Comparison of ENCODE assay signal across 46 mouse cellular contexts in the genomic region with DNA sequence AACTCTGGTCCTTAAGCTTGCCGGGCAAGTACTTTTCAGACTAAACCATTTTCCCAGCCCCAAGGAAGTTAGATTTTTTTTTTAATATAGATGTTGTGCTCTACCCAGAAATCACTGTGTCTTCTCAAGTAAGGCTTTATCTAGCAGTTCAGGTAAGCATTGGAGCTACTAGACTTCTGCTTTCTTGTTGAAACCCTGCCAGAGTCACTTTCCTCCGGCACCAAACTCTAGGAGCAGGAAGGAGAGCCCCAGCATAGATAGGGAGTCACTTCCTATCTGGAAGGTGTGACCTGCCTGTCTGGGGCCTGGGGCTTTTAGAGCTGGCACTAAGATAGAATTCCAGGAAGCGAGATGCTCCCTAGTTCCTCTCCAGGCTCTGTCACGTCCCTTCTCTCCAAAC. TPM values are rescaled to one million over a fixed set of nuclear protein-coding genes. Genes with fewer than 3 reads are reported as not detected.
"Had no signal": no experiment of that assay in that cellular context is flagged by ENCODE, and none has a peak within 500 bp of the region (broad histone marks: within the 10 kb centered on the region; RNA-seq: fewer than 3 reads in every experiment).

No protein-coding gene starts in this region.

- H3K9me3 ChIP-seq: limb, embryonic 10.5 days; limb, embryonic 12.5 days; limb, embryonic 13.5 days; limb, embryonic 15.5 days; liver, embryonic 12.5 days; liver, embryonic 13.5 days; liver, embryonic 15.5 days; lung, embryonic 15.5 days; midbrain, embryonic 10.5 days; midbrain, embryonic 12.5 days; midbrain, embryonic 13.5 days; midbrain, embryonic 15.5 days had no signal

- H3K4me3 ChIP-seq: left cerebral cortex, adult 2 months; limb, embryonic 10.5 days; limb, embryonic 12.5 days; limb, embryonic 13.5 days; limb, embryonic 15.5 days; liver, embryonic 12.5 days; liver, embryonic 13.5 days; liver, embryonic 15.5 days; lung, embryonic 15.5 days; megakaryocyte, embryonic 14.5 days; midbrain, embryonic 10.5 days; midbrain, embryonic 12.5 days; midbrain, embryonic 13.5 days; midbrain, embryonic 15.5 days; myocyte had no signal

- H3K4me1 ChIP-seq: limb, embryonic 15.5 days; liver, embryonic 12.5 days; liver, embryonic 13.5 days; liver, embryonic 15.5 days; lung, embryonic 15.5 days; midbrain, embryonic 10.5 days; midbrain, embryonic 12.5 days; midbrain, embryonic 13.5 days; midbrain, embryonic 15.5 days had no signal

- H3K4me2 ChIP-seq: limb, embryonic 12.5 days; limb, embryonic 13.5 days; limb, embryonic 15.5 days; liver, embryonic 11.5 days; liver, embryonic 12.5 days; liver, embryonic 13.5 days; liver, embryonic 15.5 days; lung, embryonic 14.5 days; lung, embryonic 15.5 days; midbrain, embryonic 12.5 days; midbrain, embryonic 13.5 days; midbrain, embryonic 15.5 days had no signal

- H3K27ac ChIP-seq: left cerebral cortex, adult 2 months; limb, embryonic 10.5 days; limb, embryonic 12.5 days; limb, embryonic 13.5 days; limb, embryonic 15.5 days; liver, embryonic 12.5 days; liver, embryonic 13.5 days; liver, embryonic 14.5 days; liver, embryonic 15.5 days; lung, embryonic 15.5 days; macrophage; midbrain, embryonic 10.5 days; midbrain, embryonic 12.5 days; midbrain, embryonic 13.5 days; midbrain, embryonic 15.5 days had no signal

- ATAC-seq: liver, embryonic 12.5 days; lung, postnatal 0 days; midbrain, embryonic 13.5 days; midbrain, embryonic 15.5 days; midbrain, embryonic 16.5 days had no signal

- H3K27me3 ChIP-seq: lung, embryonic 15.5 days; midbrain, embryonic 13.5 days; midbrain, embryonic 15.5 days had no signal

- H3K36me3 ChIP-seq: limb, embryonic 10.5 days; limb, embryonic 12.5 days; limb, embryonic 13.5 days; limb, embryonic 15.5 days; liver, embryonic 12.5 days; liver, embryonic 13.5 days; liver, embryonic 15.5 days; lung, embryonic 15.5 days; midbrain, embryonic 10.5 days; midbrain, embryonic 12.5 days; midbrain, embryonic 13.5 days; midbrain, embryonic 15.5 days had no signal

- DNase-seq: left cerebral cortex, postnatal 4 days; liver; liver, embryonic 13.5 days; liver, postnatal 0 days; lung, adult 18-20 months; lung, adult 2 months; lung, embryonic 14.5 days; lung, postnatal 10 days; lung, postnatal 14 days; lung, postnatal 36 days; lung, postnatal 4 days; midbrain, embryonic 14.5 days had no signal

- H3K9ac ChIP-seq: limb, embryonic 12.5 days; limb, embryonic 13.5 days; limb, embryonic 15.5 days; liver, embryonic 12.5 days; liver, embryonic 13.5 days; liver, embryonic 14.5 days; liver, embryonic 15.5 days; liver, postnatal 0 days; lung, embryonic 14.5 days; lung, embryonic 15.5 days; midbrain, embryonic 12.5 days; midbrain, embryonic 13.5 days; midbrain, embryonic 15.5 days had no signal

RNA-seq across cellular contexts. Expression of gene 1700016D06Rik, which starts 16.3 kb away (rescaled TPM):
- total RNA-seq: left cerebral cortex, adult 18-20 months; left cerebral cortex, adult 2 months; left cerebral cortex, adult 8-10 months; left cerebral cortex, postnatal 10 days; left cerebral cortex, postnatal 14 days; left cerebral cortex, postnatal 25 days; left cerebral cortex, postnatal 36 days; left cerebral cortex, postnatal 4 days; liver, adult 2 months; megakaryocyte progenitor cell, adult 5-6 weeks; megakaryocyte, adult 5-6 weeks; megakaryocyte-erythroid progenitor cell, adult 5-6 weeks; monocyte, adult 5-6 weeks had no signal
- polyA plus RNA-seq: limb, embryonic 10.5 days; limb, embryonic 11.5 days; limb, embryonic 12.5 days; limb, embryonic 14.5 days; limb, embryonic 15.5 days; liver, adult 2 months; liver, embryonic 11.5 days; liver, embryonic 12.5 days; liver, embryonic 13.5 days; liver, embryonic 14.5 days; liver, embryonic 15.5 days; liver, embryonic 16.5 days; liver, postnatal 0 days; lung, adult 2 months; lung, embryonic 14.5 days; lung, embryonic 15.5 days; lung, embryonic 16.5 days; lung, postnatal 0 days; macrophage; midbrain, embryonic 14.5 days; midbrain, embryonic 15.5 days; midbrain, embryonic 16.5 days had no signal
